In genomic region chr2:102998356-102998755, GRCm38 (mm10) we compare ENCODE assay signal across 13 mouse cellular contexts.
DNase-seq lines count a peak whose midpoint lies in the region; ATAC-seq and TF ChIP-seq lines count a peak whose summit lies in the region.
"Had no signal": no experiment of that assay in that cellular context is flagged by ENCODE, and none has a peak within 500 bp of the region (broad histone marks: within the 10 kb centered on the region; RNA-seq: fewer than 3 reads in every experiment).

No protein-coding gene starts in this region.

- H3K4me2 ChIP-seq in midbrain, embryonic 11.5 days, result no peak overlapping the region
- H3K4me2 ChIP-seq in midbrain, postnatal 0 days (ENCODE audit: low read depth, low read length, poor library complexity, severe bottlenecking), result no peak overlapping the region
- H3K4me2 ChIP-seq: limb, embryonic 15.5 days; midbrain, embryonic 12.5 days had no signal

- H3K27ac ChIP-seq in midbrain, embryonic 11.5 days (ENCODE audit: low read depth, low read length), result no peak overlapping the region
- no peak overlapping the region for H3K27ac ChIP-seq in midbrain, postnatal 0 days (ENCODE audit: low read depth, low read length)
- H3K27ac ChIP-seq: limb, embryonic 15.5 days; midbrain, embryonic 12.5 days had no signal

- intact Hi-C loops in gastrocnemius, postnatal 14 days (cut with DNase I; ENCODE audit: low total_unique reads), result no loop called here

- TF ChIP-seq CTCF in midbrain, postnatal 0 days (IDR thresholded peaks at IDR 0.05), result no peak

- 21% methylated on average over 5 of the region's 5 CpGs for WGBS in midbrain, embryonic 11.5 days
- WGBS in midbrain, postnatal 0 days, result 10% methylated on average over 5 of the region's 5 CpGs

- H3K4me1 ChIP-seq in midbrain, embryonic 11.5 days (ENCODE audit: control insufficient read depth, insufficient read depth, low read length), result peaks cover 7% of the 10 kb centered on the region; the same call in 1 of the 2 replicates
- H3K4me1 ChIP-seq in midbrain, postnatal 0 days (ENCODE audit: insufficient read depth, low read length), result no peaks in the 10 kb centered on the region

- H3K36me3 ChIP-seq in midbrain, embryonic 11.5 days (ENCODE audit: control insufficient read depth, insufficient read depth, low read length), result no peaks in the 10 kb centered on the region
- no peaks in the 10 kb centered on the region for H3K36me3 ChIP-seq in midbrain, postnatal 0 days (ENCODE audit: insufficient read depth, low read length)
- H3K36me3 ChIP-seq: limb, embryonic 15.5 days; midbrain, embryonic 12.5 days had no signal

- H3K4me3 ChIP-seq in midbrain, embryonic 11.5 days (ENCODE audit: low read depth, low read length), result no peak overlapping the region
- H3K4me3 ChIP-seq in midbrain, postnatal 0 days (ENCODE audit: low read depth, low read length), result no peak overlapping the region
- H3K4me3 ChIP-seq: limb, embryonic 15.5 days; midbrain, embryonic 12.5 days had no signal

- no peaks in the 10 kb centered on the region for H3K9me3 ChIP-seq in midbrain, embryonic 11.5 days (ENCODE audit: control insufficient read depth, low read length)
- H3K9me3 ChIP-seq in midbrain, postnatal 0 days (ENCODE audit: low read length), result no peaks in the 10 kb centered on the region
- H3K9me3 ChIP-seq: limb, embryonic 15.5 days; midbrain, embryonic 12.5 days had no signal

- H3K27me3 ChIP-seq in midbrain, embryonic 11.5 days (ENCODE audit: control insufficient read depth, insufficient read depth, low read length), result no peaks in the 10 kb centered on the region
- H3K27me3 ChIP-seq in midbrain, postnatal 0 days (ENCODE audit: insufficient read depth, low read length), result no peaks in the 10 kb centered on the region
- H3K27me3 ChIP-seq: limb, embryonic 15.5 days; midbrain, embryonic 12.5 days had no signal

- no peak for DNase-seq in midbrain, embryonic 11.5 days (ENCODE audit: low spot score, missing footprints)
- no peak for DNase-seq in midbrain, postnatal 0 days (ENCODE audit: low spot score)
- DNase-seq in T-cell, adult 2 months (ENCODE audit: low spot score), result peak; percentile 37
- DNase-seq in yolk sac, embryonic 10.5 days (ENCODE audit: low spot score), result no peak
- no peak for DNase-seq in gastrocnemius, postnatal 14 days
- DNase-seq in right cerebral cortex, adult 18-20 months, result no peak
- DNase-seq: adrenal gland, adult 2 months; kidney, adult 11 months; thymus, adult 18-20 months had no signal

- H3K9ac ChIP-seq in midbrain, embryonic 11.5 days (ENCODE audit: low read length), result no peak overlapping the region
- no peak overlapping the region for H3K9ac ChIP-seq in midbrain, postnatal 0 days (replicated peaks; ENCODE audit: low read length, poor library complexity, severe bottlenecking)
- H3K9ac ChIP-seq: limb, embryonic 15.5 days; midbrain, embryonic 12.5 days had no signal

- peak; percentile 63; the same call in 1 of the 2 replicates for ATAC-seq in midbrain, embryonic 11.5 days (ENCODE audit: low FRiP score)
- ATAC-seq in midbrain, postnatal 0 days (ENCODE audit: low FRiP score), result no peak
- ATAC-seq in hematopoietic stem cell, adult 5-6 weeks (replicated peaks in 1 of 2; ENCODE audit: insufficient read depth in 1 of 2, low FRiP score in 2 of 2, low TSS enrichment in 1 of 2, low read depth in 1 of 2, poor library complexity in 2 of 2, severe bottlenecking in 2 of 2), result peak; percentile 80 to 87
- ATAC-seq in neutrophil, adult 5-6 weeks (ENCODE audit: extremely low read depth, insufficient number of reproducible peaks, low FRiP score, poor library complexity, severe bottlenecking), result peak; percentile 8; the same call in 1 of the 2 replicates
